Mouse (Mus musculus): Measurements from ENCODE around the gene Usf1. TPM values are rescaled to one million over a fixed set of nuclear protein-coding genes. Genes with fewer than 3 reads are reported as not detected.
A peak's percentile ranks its signal among the peaks of the same experiment; 100 is the strongest.

Gene Usf1
- polyA plus RNA-seq, 1 experiment from 2014 or later: 71.1 TPM

DNA sequence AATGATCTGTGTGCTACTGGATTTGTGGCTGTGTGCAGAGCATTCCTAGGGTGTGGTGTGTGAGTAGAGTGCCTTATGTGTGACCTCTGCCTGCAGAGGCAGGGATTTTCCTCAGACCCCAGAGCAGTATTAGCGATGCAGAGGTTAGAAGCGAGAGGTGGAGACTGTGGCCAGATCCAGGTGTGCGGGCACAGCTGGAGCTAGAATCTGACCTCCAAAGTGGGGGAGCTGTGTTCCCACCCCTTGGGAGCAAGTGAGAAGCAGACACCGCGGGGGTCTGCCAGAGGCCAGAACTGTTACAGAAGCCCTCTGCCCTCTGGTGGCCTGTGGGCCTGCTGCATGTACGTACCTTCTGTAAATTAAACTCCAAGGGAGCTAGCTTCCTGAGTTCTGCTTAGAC is 24.0 kb upstream of the Usf1 start:
- no peak overlapping the region for H3K9ac ChIP-seq
- ATAC-seq (ENCODE audit: insufficient number of reproducible peaks, low FRiP score, low TSS enrichment, low read depth): no peak; the same call in 1 of the 2 replicates
- H3K4me1 ChIP-seq: 0 out of 2 replicates have a peak, but pooled peaks cover 5% of the 10 kb centered on the region
- no peak overlapping the region for H3K27ac ChIP-seq
- WGBS: 15% methylated on average over 6 of the region's 6 CpGs
- peaks cover 14% of the 10 kb centered on the region; the same call in 1 of the 2 replicates for H3K27me3 ChIP-seq
- no peaks in the 10 kb centered on the region for H3K9me3 ChIP-seq
- no peak overlapping the region for H3K4me2 ChIP-seq
- H3K4me3 ChIP-seq: no peak overlapping the region
- no peaks in the 10 kb centered on the region for H3K36me3 ChIP-seq

DNA sequence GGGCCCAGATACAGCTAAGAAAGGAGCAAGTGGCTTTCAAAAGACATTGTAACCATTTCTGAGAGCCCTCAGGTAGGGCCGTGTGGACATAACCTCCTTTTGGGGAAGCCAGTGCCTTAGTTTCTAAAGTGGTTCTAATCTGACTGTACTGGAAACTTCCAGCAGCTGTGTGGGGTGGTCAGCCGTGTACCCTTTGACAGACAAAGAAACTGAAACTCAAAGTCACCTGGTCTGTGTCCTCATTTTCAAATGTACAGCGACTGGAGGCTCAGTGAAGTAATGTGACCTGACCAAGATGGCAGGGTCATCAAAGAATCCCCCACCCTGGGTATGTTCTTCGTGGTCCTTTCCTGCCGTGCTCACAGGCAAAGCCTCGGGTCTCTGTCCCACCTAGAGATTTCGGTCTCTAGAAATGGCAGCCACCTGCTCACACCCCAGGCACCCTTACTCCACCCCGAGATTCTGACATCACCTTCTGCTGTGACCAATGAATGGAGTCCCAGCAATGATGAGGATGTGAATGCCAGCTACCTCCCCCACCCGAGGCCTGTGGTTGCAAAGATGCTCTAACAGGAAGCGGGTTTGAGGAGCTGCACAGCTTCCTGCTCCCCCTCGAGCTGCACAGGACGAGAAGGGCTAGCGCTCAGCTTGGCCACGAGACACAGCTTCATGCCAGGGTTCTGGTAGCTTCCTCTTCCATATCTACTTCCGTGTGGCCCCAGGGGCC is 22.6 kb upstream of the Usf1 start, which contains the start of gene Arhgap30:
TSS of gene Arhgap30 (plus strand) at position 579 of the 727 bp plus-strand sequence.
- ATAC-seq (ENCODE audit: insufficient number of reproducible peaks, low FRiP score, low TSS enrichment, low read depth): no peak
- 76% methylated on average over 15 of the region's 15 CpGs for WGBS
- Histone ChIP-seq H3K4me1 (0 out of 2 replicates have a peak, but pooled peaks cover 5% of the 10 kb centered on the region), H3K27me3 (peaks cover 6% of the 10 kb centered on the region; the same call in 1 of the 2 replicates), H3K4me2 (no peak within 1 kb of the TSS), H3K4me3 (no peak within 1 kb of the TSS), H3K36me3 (no peaks in the 10 kb centered on the region), H3K9me3 (no peaks in the 10 kb centered on the region), H3K27ac (no peak within 1 kb of the TSS), H3K9ac (no peak within 1 kb of the TSS)

DNA sequence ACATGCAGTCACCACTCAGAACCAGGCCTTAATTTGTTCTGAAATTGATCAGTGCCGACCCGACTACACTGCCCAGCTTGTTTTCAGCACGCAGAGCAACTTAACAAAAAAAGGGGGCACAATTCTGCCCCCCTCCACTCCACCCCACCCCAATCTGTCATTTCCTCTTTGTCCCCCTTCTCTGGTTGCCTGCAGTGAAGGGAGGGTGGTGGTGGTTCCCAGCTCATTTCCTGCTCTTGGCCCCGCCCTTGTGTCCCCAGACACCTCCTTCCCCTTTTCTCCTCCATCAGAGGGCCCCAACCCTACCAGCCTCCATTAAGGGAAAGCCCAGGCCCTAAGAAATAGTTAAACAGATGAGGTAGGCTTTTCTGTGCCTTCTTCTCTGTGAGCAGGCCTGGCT is 21.0 kb upstream of the Usf1 start:
- Histone ChIP-seq H3K9ac (no peak overlapping the region), H3K9me3 (no peaks in the 10 kb centered on the region), H3K36me3 (no peaks in the 10 kb centered on the region), H3K27ac (no peak overlapping the region), H3K4me3 (no peak overlapping the region), H3K4me1 (0 out of 2 replicates have a peak, but pooled peaks cover 5% of the 10 kb centered on the region), H3K27me3 (no peaks in the 10 kb centered on the region), H3K4me2 (no peak overlapping the region)
- 69% methylated on average over 4 of the region's 4 CpGs for WGBS
- ATAC-seq (ENCODE audit: insufficient number of reproducible peaks, low FRiP score, low TSS enrichment, low read depth): no peak

DNA sequence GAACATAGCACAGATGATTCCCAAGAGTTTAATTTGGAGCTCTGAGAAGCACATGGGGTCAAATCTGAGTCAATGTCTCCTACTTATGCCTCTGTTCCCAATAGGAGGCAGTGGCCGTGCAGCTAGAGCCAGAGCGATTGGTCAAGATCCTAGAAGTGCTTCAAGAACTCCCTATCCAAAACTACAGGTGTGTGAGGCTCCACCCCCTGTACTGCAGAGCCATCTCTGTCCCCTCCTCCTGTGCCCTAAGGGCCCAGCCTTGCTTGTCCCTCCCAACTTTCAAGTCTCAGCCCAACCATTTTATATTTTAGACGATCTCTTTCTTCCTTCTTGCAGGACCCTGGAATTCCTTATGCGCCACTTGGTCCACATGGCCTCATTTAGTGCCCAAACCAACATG is 9.3 kb upstream of the Usf1 start:
- 62% methylated on average over 4 of the region's 4 CpGs for WGBS
- no peaks in the 10 kb centered on the region for H3K36me3 ChIP-seq

DNA sequence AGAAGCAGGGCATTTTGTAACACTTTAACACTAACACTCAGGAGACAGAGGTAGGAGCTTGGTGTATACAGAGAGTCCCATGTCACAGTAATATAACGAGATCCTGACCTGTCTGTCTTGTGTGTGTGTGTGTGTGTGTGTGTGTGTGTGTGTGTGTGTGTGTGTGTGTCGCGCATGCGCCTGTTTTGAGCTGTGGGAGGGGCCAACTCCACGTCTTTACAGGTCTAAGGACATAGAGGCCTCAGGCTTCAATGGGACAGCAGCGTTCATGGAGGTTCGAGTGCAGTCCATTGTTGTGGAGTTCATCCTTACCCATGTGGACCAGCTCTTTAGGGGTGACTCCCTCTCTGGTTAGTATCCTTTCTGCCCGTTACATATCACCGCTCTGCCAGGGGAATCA is 8.1 kb upstream of the Usf1 start:
- Histone ChIP-seq H3K9me3 (no peaks in the 10 kb centered on the region), H3K36me3 (no peaks in the 10 kb centered on the region), H3K27ac (no peak overlapping the region), H3K27me3 (0 out of 2 replicates have a peak, but pooled peaks cover 3% of the 10 kb centered on the region), H3K4me3 (no peak overlapping the region), H3K4me2 (no peak overlapping the region), H3K9ac (no peak overlapping the region), H3K4me1 (no peaks in the 10 kb centered on the region)
- 72% methylated on average over 9 of the region's 9 CpGs for WGBS
- ATAC-seq (ENCODE audit: insufficient number of reproducible peaks, low FRiP score, low TSS enrichment, low read depth): no peak

More for the DNA sequence above, 9.3 kb upstream of the Usf1 start:
- H3K27ac ChIP-seq: no peak overlapping the region
- H3K27me3 ChIP-seq: no peaks in the 10 kb centered on the region
- no peak overlapping the region for H3K9ac ChIP-seq
- no peak overlapping the region for H3K4me3 ChIP-seq
- H3K4me2 ChIP-seq: no peak overlapping the region
- no peak for ATAC-seq (ENCODE audit: insufficient number of reproducible peaks, low FRiP score, low TSS enrichment, low read depth)
- no peaks in the 10 kb centered on the region for H3K4me1 ChIP-seq
- no peaks in the 10 kb centered on the region for H3K9me3 ChIP-seq

DNA sequence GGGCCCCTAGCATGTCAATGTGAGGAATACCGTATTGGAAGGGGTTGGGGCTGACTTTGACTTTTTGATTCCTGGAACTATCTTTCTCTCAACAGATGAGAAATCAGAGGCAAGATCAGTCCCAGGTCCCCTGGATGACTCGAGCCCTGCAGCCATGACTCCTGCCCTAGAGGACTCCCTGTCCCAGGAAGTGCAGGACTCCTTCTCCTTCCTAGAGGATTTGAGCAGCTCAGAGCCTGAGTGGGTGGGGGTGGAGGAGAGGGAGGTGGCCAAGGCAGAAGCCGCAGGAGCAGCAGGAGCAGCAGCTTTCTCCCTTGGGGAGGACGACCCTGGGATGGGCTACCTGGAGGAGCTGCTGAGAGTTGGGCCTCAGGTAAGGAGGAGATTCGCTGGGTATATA is 3.9 kb upstream of the Usf1 start:
- H3K4me1 ChIP-seq: no peaks in the 10 kb centered on the region
- WGBS: 67% methylated on average over 5 of the region's 5 CpGs
- no peaks in the 10 kb centered on the region for H3K9me3 ChIP-seq
- H3K4me3 ChIP-seq: no peak overlapping the region
- ATAC-seq (ENCODE audit: insufficient number of reproducible peaks, low FRiP score, low TSS enrichment, low read depth): no peak
- peaks cover 9% of the 10 kb centered on the region; the same call in 1 of the 2 replicates for H3K27me3 ChIP-seq
- no peak overlapping the region for H3K9ac ChIP-seq
- no peaks in the 10 kb centered on the region for H3K36me3 ChIP-seq
- no peak overlapping the region for H3K4me2 ChIP-seq
- H3K27ac ChIP-seq: no peak overlapping the region

DNA sequence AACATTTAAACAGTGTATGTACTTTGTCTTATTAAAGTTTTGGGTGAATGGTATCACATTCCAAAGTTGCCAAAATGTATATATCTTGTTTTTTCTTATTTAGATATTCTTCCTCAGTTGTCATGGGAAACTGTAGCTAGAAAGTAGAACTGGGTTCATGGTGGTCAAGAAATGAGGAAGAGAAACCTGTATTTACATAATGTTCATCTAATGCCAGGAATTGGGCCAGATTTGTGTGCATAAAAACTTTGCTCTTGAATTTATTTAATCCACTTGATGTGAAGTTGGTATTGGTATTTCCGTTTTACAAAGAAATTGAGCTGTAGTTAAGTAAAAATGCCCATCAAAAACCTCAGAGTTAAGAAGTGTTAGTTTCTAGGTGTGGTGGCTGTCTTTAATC is 882 bp upstream of the Usf1 start:
- Histone ChIP-seq H3K4me2 (no peak overlapping the region), H3K9ac (no peak overlapping the region), H3K4me3 (no peak overlapping the region), H3K27me3 (peaks cover 9% of the 10 kb centered on the region; the same call in 1 of the 2 replicates), H3K27ac (no peak overlapping the region), H3K4me1 (peaks cover 18% of the 10 kb centered on the region; the same call in 1 of the 2 replicates), H3K36me3 (peaks cover 2% of the 10 kb centered on the region; the same call in 1 of the 2 replicates), H3K9me3 (no peaks in the 10 kb centered on the region)
- 92% methylated on average over 1 of the region's 1 CpGs for WGBS
- no peak for ATAC-seq (ENCODE audit: insufficient number of reproducible peaks, low FRiP score, low TSS enrichment, low read depth)

DNA sequence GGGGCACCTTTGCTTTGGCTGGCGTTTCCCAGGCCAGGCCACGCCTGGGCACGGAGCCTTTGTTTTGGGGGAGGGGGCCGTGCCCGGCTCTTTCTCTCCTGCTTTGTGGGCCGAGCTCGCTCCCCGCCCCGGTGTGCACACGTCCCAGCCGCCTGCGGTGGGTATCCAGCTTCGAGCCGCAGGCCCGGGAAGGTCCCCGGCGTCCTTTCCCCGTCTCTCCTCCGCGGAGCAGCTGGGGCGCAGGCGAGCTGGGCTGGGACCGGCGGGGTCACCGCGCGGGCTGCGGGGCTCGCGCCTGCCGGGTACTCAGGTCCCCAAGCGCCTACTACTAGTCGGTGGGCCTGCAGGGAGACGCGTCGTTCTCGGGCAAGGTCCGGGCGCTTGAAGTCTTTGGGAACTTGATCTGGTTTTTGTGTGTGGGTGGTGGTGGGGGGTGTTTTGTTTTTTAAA is 404 bp downstream of the Usf1 start:
- Histone ChIP-seq H3K4me1 (peaks cover 18% of the 10 kb centered on the region; the same call in 1 of the 2 replicates), H3K36me3 (peaks cover 14% of the 10 kb centered on the region), H3K9me3 (no peaks in the 10 kb centered on the region), H3K27ac (peak overlapping the region; percentile 93), H3K27me3 (peaks cover 9% of the 10 kb centered on the region; the same call in 1 of the 2 replicates), H3K4me3 (peak overlapping the region; percentile 83), H3K4me2 (peak overlapping the region; percentile 67), H3K9ac (peak overlapping the region; percentile 91)
- 0% methylated on average over 33 of the region's 39 CpGs for WGBS
- ATAC-seq (ENCODE audit: insufficient number of reproducible peaks, low FRiP score, low TSS enrichment, low read depth): peak; percentile 78

DNA sequence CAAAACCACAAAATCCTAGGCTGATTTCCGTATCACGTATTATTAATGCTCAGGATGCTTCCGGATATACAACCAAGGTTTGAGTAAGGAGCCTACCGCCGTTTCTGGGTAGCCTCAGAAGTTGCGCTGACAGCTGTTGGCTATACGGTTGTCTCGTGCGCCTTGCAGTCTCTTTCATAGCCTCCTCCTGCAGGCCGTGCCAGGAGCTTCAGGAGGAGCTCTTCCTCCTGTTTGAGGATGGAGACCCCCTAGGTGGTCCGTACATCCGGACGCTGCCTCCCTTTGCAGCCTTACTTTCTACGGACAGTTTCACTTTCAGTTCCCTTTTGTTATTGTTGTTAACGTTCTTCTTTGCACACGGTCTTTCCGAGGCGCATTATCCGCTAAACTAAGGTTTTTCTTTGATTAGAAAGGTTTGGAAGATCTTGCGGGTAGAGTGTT is 908 bp downstream of the Usf1 start:
- Histone ChIP-seq H3K9me3 (no peaks in the 10 kb centered on the region), H3K27ac (peak overlapping the region; percentile 93), H3K36me3 (peaks cover 19% of the 10 kb centered on the region), H3K4me1 (peaks cover 18% of the 10 kb centered on the region; the same call in 1 of the 2 replicates), H3K9ac (peak overlapping the region; percentile 91), H3K27me3 (peaks cover 9% of the 10 kb centered on the region; the same call in 1 of the 2 replicates), H3K4me2 (peak overlapping the region; percentile 67), H3K4me3 (peak overlapping the region; percentile 83)
- WGBS: under 1% methylated on average over 20 of the region's 20 CpGs
- ATAC-seq (ENCODE audit: insufficient number of reproducible peaks, low FRiP score, low TSS enrichment, low read depth): no peak

DNA sequence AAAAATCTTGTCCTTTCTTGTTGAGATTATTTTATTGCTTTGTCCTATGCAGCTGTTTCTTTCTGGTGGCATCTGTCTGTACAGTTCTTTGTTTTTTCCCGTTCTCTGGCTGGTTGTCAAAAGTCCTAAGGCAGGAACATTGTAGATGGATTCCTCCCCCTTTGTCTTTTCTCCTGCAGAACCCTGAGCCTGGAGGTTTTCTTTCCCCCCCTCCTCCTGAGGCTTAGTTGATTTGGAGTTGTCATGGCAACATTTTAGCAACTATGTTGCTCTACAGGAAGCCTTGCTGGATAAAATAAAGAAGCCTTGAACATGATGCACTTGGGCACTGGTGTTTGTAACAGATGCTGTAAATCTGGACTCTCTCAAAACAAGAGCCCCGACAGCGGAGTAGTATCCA is 1.3 kb downstream of the Usf1 start:
- H3K27me3 ChIP-seq: peaks cover 9% of the 10 kb centered on the region; the same call in 1 of the 2 replicates
- peak overlapping the region; percentile 93 for H3K27ac ChIP-seq
- H3K4me3 ChIP-seq: peak overlapping the region; percentile 83
- H3K36me3 ChIP-seq: peaks cover 24% of the 10 kb centered on the region
- WGBS: 41% methylated on average over 3 of the region's 3 CpGs
- peak overlapping the region; percentile 67 for H3K4me2 ChIP-seq
- no peaks in the 10 kb centered on the region for H3K9me3 ChIP-seq
- ATAC-seq (ENCODE audit: insufficient number of reproducible peaks, low FRiP score, low TSS enrichment, low read depth): no peak
- peak overlapping the region; percentile 91; the same call in 1 of the 2 replicates for H3K9ac ChIP-seq
- H3K4me1 ChIP-seq: peaks cover 18% of the 10 kb centered on the region; the same call in 1 of the 2 replicates

DNA sequence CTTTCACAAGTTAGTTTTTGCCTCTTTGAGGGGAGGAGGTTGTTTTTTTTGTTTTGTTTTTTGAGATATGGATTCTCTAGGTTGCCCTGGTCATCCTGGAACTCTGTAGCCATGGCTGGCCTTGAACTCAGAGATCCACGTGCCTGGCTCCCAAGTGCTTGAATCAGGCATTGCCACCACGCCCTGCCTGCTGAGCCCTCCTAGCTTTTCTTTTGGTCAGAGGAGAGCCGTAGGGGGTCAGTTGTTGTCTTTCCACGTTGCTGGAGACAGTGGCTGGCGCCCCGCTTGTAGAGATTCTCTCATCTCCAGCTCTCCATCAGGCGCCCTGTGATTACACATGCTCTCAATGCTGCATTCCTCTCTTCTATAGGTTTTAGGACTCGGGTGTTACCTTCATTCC is 2.5 kb downstream of the Usf1 start:
- Histone ChIP-seq H3K27me3 (peaks cover 5% of the 10 kb centered on the region; the same call in 1 of the 2 replicates), H3K36me3 (peaks cover 33% of the 10 kb centered on the region), H3K4me1 (peaks cover 18% of the 10 kb centered on the region; the same call in 1 of the 2 replicates), H3K4me2 (no peak overlapping the region), H3K9ac (no peak overlapping the region), H3K9me3 (no peaks in the 10 kb centered on the region), H3K27ac (no peak overlapping the region), H3K4me3 (no peak overlapping the region)
- ATAC-seq (ENCODE audit: insufficient number of reproducible peaks, low FRiP score, low TSS enrichment, low read depth): no peak
- WGBS: 85% methylated on average over 8 of the region's 8 CpGs

DNA sequence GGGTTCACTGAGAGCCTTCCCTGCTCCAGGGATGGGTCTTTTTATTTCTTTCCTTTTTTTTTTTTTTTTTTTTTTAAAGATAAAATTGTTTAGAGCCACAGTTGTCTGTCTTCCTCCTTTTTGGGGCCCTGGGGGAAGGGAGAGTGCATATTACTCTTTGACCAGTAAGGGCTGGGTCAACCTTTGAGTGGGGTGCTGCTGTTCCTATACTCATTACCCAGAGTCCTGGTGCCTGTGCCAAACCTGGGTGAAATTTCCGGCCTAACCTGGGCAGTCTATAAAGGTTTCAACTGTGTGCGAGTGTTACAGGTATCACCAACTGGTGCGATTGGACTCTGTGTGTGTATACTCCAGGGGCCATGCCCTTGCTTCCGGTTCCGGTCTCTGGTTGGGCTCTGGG is 7.5 kb downstream of the Usf1 start, which contains the start of gene Tstd1:
TSS of gene Tstd1 (plus strand) at position 213 of the 400 bp plus-strand sequence.
- Histone ChIP-seq H3K9ac (no peak within 1 kb of the TSS), H3K27me3 (no peaks in the 10 kb centered on the region), H3K9me3 (no peaks in the 10 kb centered on the region), H3K4me2 (no peak within 1 kb of the TSS), H3K36me3 (peaks cover 51% of the 10 kb centered on the region), H3K4me3 (no peak within 1 kb of the TSS), H3K4me1 (peaks cover 9% of the 10 kb centered on the region; the same call in 1 of the 2 replicates), H3K27ac (no peak within 1 kb of the TSS)
- no peak for ATAC-seq (ENCODE audit: insufficient number of reproducible peaks, low FRiP score, low TSS enrichment, low read depth)
- 90% methylated on average over 5 of the region's 5 CpGs for WGBS
